In genomic region chr4:60840889-60841288, GRCm38 (mm10) we compare ENCODE assay signal across 13 mouse cellular contexts. TPM values are rescaled to one million over a fixed set of nuclear protein-coding genes. Genes with fewer than 3 reads are reported as not detected.
"Had no signal": no experiment of that assay in that cellular context is flagged by ENCODE, and none has a peak within 500 bp of the region (broad histone marks: within the 10 kb centered on the region; RNA-seq: fewer than 3 reads in every experiment).

No protein-coding gene starts in this region.

RNA-seq across cellular contexts. Expression of gene Mup22, which starts 19.6 kb away (rescaled TPM):
- total RNA-seq: neutrophil, adult 5-6 weeks had no signal
- polyA plus RNA-seq: neural tube, embryonic 13.5 days; neural tube, embryonic 14.5 days; neural tube, embryonic 15.5 days; small intestine, adult 2 months; spleen, adult 2 months; stomach, embryonic 14.5 days; stomach, embryonic 15.5 days; stomach, embryonic 16.5 days; stomach, postnatal 0 days; testis, adult 2 months; thymus, adult 2 months; thymus, postnatal 0 days had no signal
